Mouse (Mus musculus) bone marrow, adult 2 months (tissue): ENCODE results near the gene Chchd10.

Experiments
- CTCF ChIP-seq: fragments of 200-500 bp; IDR thresholded peaks from 2 replicates; pipeline ENCODE4 v1.5.1; 2011; ENCODE audit warnings: low read length, control low read depth; ENCODE audit not compliant: control insufficient read depth, insufficient read depth
- POLR2A ChIP-seq: fragments of 200-500 bp; IDR thresholded peaks from 2 replicates; pipeline ENCODE4 v1.6.1; 2011; ENCODE audit warnings: low read depth, mild to moderate bottlenecking, control low read depth, low read length, borderline replicate concordance; ENCODE audit not compliant: control insufficient read depth

GRCm38 (mm10) chr10:75932891-75933290 lies at the start of gene Chchd10:
- TF ChIP-seq CTCF (no peak), POLR2A (no peak)
